ENCODE assay signal across 28 mouse cellular contexts in genomic region chr6:50090221-50090620, GRCm38 (mm10). TPM values are rescaled to one million over a fixed set of nuclear protein-coding genes. Genes with fewer than 3 reads are reported as not detected.
DNase-seq lines count a peak whose midpoint lies in the region; ATAC-seq and TF ChIP-seq lines count a peak whose summit lies in the region.
"Had no signal": no experiment of that assay in that cellular context is flagged by ENCODE, and none has a peak within 500 bp of the region (broad histone marks: within the 10 kb centered on the region; RNA-seq: fewer than 3 reads in every experiment).

No protein-coding gene starts in this region.

- TF ChIP-seq CTCF in lung, embryonic 14.5 days (IDR thresholded peaks at IDR 0.05; ENCODE audit: low read depth) = no peak
- TF ChIP-seq CTCF in lung, postnatal 0 days (IDR thresholded peaks at IDR 0.05) = no peak

- H3K27me3 ChIP-seq in lung, embryonic 14.5 days (ENCODE audit: insufficient read depth, low read length) = no peaks in the 10 kb centered on the region
- no peaks in the 10 kb centered on the region for H3K27me3 ChIP-seq in lung, postnatal 0 days (replicated peaks; ENCODE audit: insufficient read depth, low read length)
- H3K27me3 ChIP-seq: forebrain, embryonic 13.5 days; heart, embryonic 15.5 days; hindbrain, embryonic 15.5 days; midbrain, embryonic 12.5 days; neural tube, embryonic 12.5 days had no signal

- peak; percentile 91 for DNase-seq in heart, adult 11 months
- no peak for DNase-seq in heart, postnatal 25 days (ENCODE audit: low spot score)
- peak; percentile 69 for DNase-seq in kidney, postnatal 10 days
- DNase-seq in kidney, adult 9 months = no peak
- peak; percentile 55 for DNase-seq in lung, embryonic 14.5 days
- no peak for DNase-seq in lung, postnatal 0 days (ENCODE audit: low spot score)
- DNase-seq: adrenal gland, postnatal 25 days; cerebellum, adult 18-20 months; cerebellum, postnatal 36 days; gastrocnemius, postnatal 36 days; kidney, adult 18-20 months; layer of hippocampus, adult 9-11 months; right cerebral cortex, adult 18-20 months; spleen, adult 18-20 months; thymus, adult 2 months; thymus, postnatal 36 days had no signal

- H3K4me2 ChIP-seq in lung, embryonic 14.5 days = no peak overlapping the region
- H3K4me2 ChIP-seq in lung, postnatal 0 days (replicated peaks; ENCODE audit: low read depth, low read length) = no peak overlapping the region
- H3K4me2 ChIP-seq: forebrain, embryonic 13.5 days; heart, embryonic 15.5 days; hindbrain, embryonic 15.5 days; limb, embryonic 12.5 days; liver, embryonic 11.5 days; midbrain, embryonic 12.5 days; neural tube, embryonic 12.5 days had no signal

- no peaks in the 10 kb centered on the region for H3K4me1 ChIP-seq in lung, embryonic 14.5 days (ENCODE audit: insufficient read depth)
- no peaks in the 10 kb centered on the region for H3K4me1 ChIP-seq in lung, postnatal 0 days (ENCODE audit: insufficient read depth, low read depth, low read length)
- H3K4me1 ChIP-seq: forebrain, embryonic 13.5 days; hindbrain, embryonic 10.5 days; hindbrain, embryonic 15.5 days; midbrain, embryonic 12.5 days; neural tube, embryonic 12.5 days had no signal

- no peak for ATAC-seq in lung, embryonic 14.5 days (ENCODE audit: insufficient read depth)
- no peak for ATAC-seq in lung, postnatal 0 days
- 0 out of 2 replicates have a peak, but pooled peaks have one; percentile 37 for ATAC-seq in megakaryocyte-erythroid progenitor cell, adult 5-6 weeks (replicated peaks; ENCODE audit: low FRiP score, low TSS enrichment, poor library complexity, severe bottlenecking)
- ATAC-seq: CD4-positive, CD25-positive, alpha-beta regulatory T cell, adult 4 months; forebrain, embryonic 13.5 days; inflammation-experienced regulatory T-cells, adult 6 months had no signal

- H3K9me3 ChIP-seq in lung, embryonic 14.5 days (ENCODE audit: low read depth, low read length) = no peaks in the 10 kb centered on the region
- no peaks in the 10 kb centered on the region for H3K9me3 ChIP-seq in lung, postnatal 0 days (ENCODE audit: low read length)
- H3K9me3 ChIP-seq: forebrain, embryonic 13.5 days; heart, embryonic 15.5 days; hindbrain, embryonic 10.5 days; hindbrain, embryonic 15.5 days; limb, embryonic 12.5 days; midbrain, embryonic 12.5 days; neural tube, embryonic 12.5 days had no signal

- WGBS in lung, embryonic 14.5 days = 36% methylated on average over 7 of the region's 7 CpGs
- 38% methylated on average over 7 of the region's 7 CpGs for WGBS in lung, postnatal 0 days

- H3K27ac ChIP-seq in lung, embryonic 14.5 days (ENCODE audit: low read depth) = no peak overlapping the region
- no peak overlapping the region for H3K27ac ChIP-seq in lung, postnatal 0 days (ENCODE audit: low read length)
- H3K27ac ChIP-seq: forebrain, embryonic 13.5 days; heart, embryonic 15.5 days; hindbrain, embryonic 10.5 days; hindbrain, embryonic 15.5 days; limb, embryonic 12.5 days; midbrain, embryonic 12.5 days; neural tube, embryonic 12.5 days had no signal

- H3K9ac ChIP-seq in lung, embryonic 14.5 days = no peak overlapping the region
- no peak overlapping the region for H3K9ac ChIP-seq in lung, postnatal 0 days (replicated peaks; ENCODE audit: low read depth)
- H3K9ac ChIP-seq: forebrain, embryonic 13.5 days; heart, embryonic 15.5 days; hindbrain, embryonic 15.5 days; limb, embryonic 12.5 days; midbrain, embryonic 12.5 days; neural tube, embryonic 12.5 days had no signal

- H3K4me3 ChIP-seq in lung, embryonic 14.5 days (ENCODE audit: low read depth, low read length) = no peak overlapping the region
- H3K4me3 ChIP-seq in lung, postnatal 0 days (ENCODE audit: low read depth, low read length) = no peak overlapping the region
- H3K4me3 ChIP-seq: forebrain, embryonic 13.5 days; heart, embryonic 15.5 days; hindbrain, embryonic 10.5 days; hindbrain, embryonic 15.5 days; limb, embryonic 12.5 days; midbrain, embryonic 12.5 days; myocyte; neural tube, embryonic 12.5 days had no signal

- H3K36me3 ChIP-seq in lung, embryonic 14.5 days (ENCODE audit: insufficient read depth) = no peaks in the 10 kb centered on the region
- no peaks in the 10 kb centered on the region for H3K36me3 ChIP-seq in lung, postnatal 0 days (ENCODE audit: insufficient read depth, low read length)
- H3K36me3 ChIP-seq: heart, embryonic 15.5 days; hindbrain, embryonic 10.5 days; hindbrain, embryonic 15.5 days; limb, embryonic 12.5 days; midbrain, embryonic 12.5 days; neural tube, embryonic 12.5 days had no signal

- TF ChIP-seq EP300 in lung, postnatal 0 days (IDR thresholded peaks at IDR 0.05) = no peak

- intact Hi-C loops in heart, postnatal 25 days (cut with DNase I) = no loop called here

RNA-seq across cellular contexts. Expression of gene Mpp6, which starts 19.8 kb away (rescaled TPM):
- 10 to 100 TPM; 59.7 to 61.3 TPM for total RNA-seq in heart, postnatal 25 days (2021)
- 77.2 and 78.5 TPM in 2 replicates for polyA plus RNA-seq in lung, embryonic 14.5 days (2014; fragmentation: Nextera tagmentation; extraction: Ambion mirVana)
- 26.1 and 26.4 TPM in 2 replicates for polyA plus RNA-seq in lung, postnatal 0 days (2015; fragmentation: Nextera tagmentation; extraction: Ambion mirVana)
- total RNA-seq in megakaryocyte-erythroid progenitor cell, adult 5-6 weeks (2014; fragmentation: Nextera tagmentation) = 62.6 and 74.0 TPM in 2 replicates
- 184 and 217 TPM in 2 replicates for total RNA-seq in megakaryocyte-erythroid progenitor cell, adult 5-6 weeks (2017)

Comparison
In these comparisons a context has a peak if more than half of its experiments do, and no peak if none do; other contexts are left out.
1. DNase-seq: peak in heart, adult 11 months (single experiment), kidney, postnatal 10 days (single experiment) and lung, embryonic 14.5 days (single experiment); none in heart, postnatal 25 days (single experiment), kidney, adult 9 months (single experiment) and lung, postnatal 0 days (single experiment).